In the genomic region with DNA sequence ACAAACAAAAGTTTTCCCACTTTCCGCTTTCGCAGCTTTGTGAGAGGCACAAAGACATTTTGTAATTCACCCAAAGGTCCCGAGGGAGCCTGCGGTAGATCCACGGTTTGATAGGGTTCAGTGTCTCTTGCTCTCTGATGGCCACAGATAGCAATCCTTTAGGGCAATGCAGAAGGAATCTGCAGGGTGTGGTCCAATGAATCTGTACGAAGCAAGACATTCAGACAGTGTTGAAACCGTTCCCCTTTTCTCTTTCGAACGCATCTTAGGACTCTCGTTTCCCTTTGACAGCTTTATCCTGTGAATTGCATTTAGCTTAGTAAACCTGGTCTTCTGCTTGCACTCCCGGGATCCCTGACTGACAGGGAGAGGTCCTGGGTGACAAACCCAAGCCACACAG, we compare ENCODE assay signal across 25 mouse cellular contexts.
"Had no signal": no experiment of that assay in that cellular context is flagged by ENCODE, and none has a peak within 500 bp of the region (broad histone marks: within the 10 kb centered on the region; RNA-seq: fewer than 3 reads in every experiment).

No protein-coding gene starts in this region.

- H3K27me3 ChIP-seq: limb, embryonic 13.5 days; liver, embryonic 15.5 days; midbrain, embryonic 15.5 days; neural tube, embryonic 15.5 days; stomach, embryonic 15.5 days had no signal

- DNase-seq: kidney, adult 18-20 months; kidney, adult 9 months; kidney, postnatal 14 days; kidney, postnatal 4 days; layer of hippocampus, adult 9-11 months; liver; lung, adult 18-20 months; lung, postnatal 10 days; lung, postnatal 36 days; right cerebral cortex, adult 18-20 months; right cerebral cortex, postnatal 14 days; right cerebral cortex, postnatal 4 days; thymus, adult 18-20 months; thymus, postnatal 36 days had no signal

- ATAC-seq: intestine, embryonic 16.5 days; liver, embryonic 12.5 days; midbrain, embryonic 15.5 days had no signal

- H3K9me3 ChIP-seq: limb, embryonic 13.5 days; liver, embryonic 12.5 days; liver, embryonic 15.5 days; lung, embryonic 15.5 days; midbrain, embryonic 12.5 days; midbrain, embryonic 15.5 days; neural tube, embryonic 15.5 days; stomach, embryonic 15.5 days had no signal

- H3K4me3 ChIP-seq: left cerebral cortex, adult 2 months; limb, embryonic 13.5 days; liver, embryonic 12.5 days; liver, embryonic 15.5 days; lung, embryonic 15.5 days; midbrain, embryonic 12.5 days; midbrain, embryonic 15.5 days; myocyte; neural tube, embryonic 15.5 days; stomach, embryonic 15.5 days had no signal

- H3K27ac ChIP-seq: left cerebral cortex, adult 2 months; limb, embryonic 13.5 days; liver, embryonic 12.5 days; liver, embryonic 15.5 days; lung, embryonic 15.5 days; midbrain, embryonic 12.5 days; midbrain, embryonic 15.5 days; neural tube, embryonic 15.5 days; stomach, embryonic 15.5 days had no signal

- H3K9ac ChIP-seq: limb, embryonic 13.5 days; liver, embryonic 12.5 days; liver, embryonic 15.5 days; lung, embryonic 15.5 days; midbrain, embryonic 12.5 days; midbrain, embryonic 15.5 days; neural tube, embryonic 15.5 days; stomach, embryonic 15.5 days had no signal

- H3K36me3 ChIP-seq: limb, embryonic 13.5 days; liver, embryonic 12.5 days; liver, embryonic 15.5 days; lung, embryonic 15.5 days; midbrain, embryonic 12.5 days; midbrain, embryonic 15.5 days; neural tube, embryonic 15.5 days; stomach, embryonic 15.5 days had no signal

- H3K4me2 ChIP-seq: limb, embryonic 13.5 days; liver, embryonic 12.5 days; liver, embryonic 15.5 days; lung, embryonic 15.5 days; midbrain, embryonic 12.5 days; midbrain, embryonic 15.5 days; neural tube, embryonic 15.5 days; stomach, embryonic 15.5 days had no signal

- H3K4me1 ChIP-seq: liver, embryonic 12.5 days; liver, embryonic 15.5 days; lung, embryonic 15.5 days; midbrain, embryonic 12.5 days; midbrain, embryonic 15.5 days; neural tube, embryonic 15.5 days; stomach, embryonic 15.5 days had no signal
